Mouse (Mus musculus) forebrain, embryonic 14.5 days (tissue): Measurements from ENCODE around the gene Rfx4. TPM values are rescaled to one million over a fixed set of nuclear protein-coding genes. Genes with fewer than 3 reads are reported as not detected.

Experiments used
- polyA plus RNA-seq: library from polyadenylated mRNA; unstranded; fragments of >200 nt; fragmentation: Nextera tagmentation; extraction: Ambion mirVana; gene quantifications from 2 replicates; pipeline ENCODE4 v1.2.1, GENCODE M21; 2014

The Rfx4 gene
- polyA plus RNA-seq, 1 experiment from 2014 or later = 9.5 TPM

Other genes with a start within 250 kb of the Rfx4 start
- 40.1 TPM in 2 replicates for gene Ckap4, start 222.0 kb upstream of the Rfx4 start, polyA plus RNA-seq
- gene Tcp11l2, start 179.4 kb upstream of the Rfx4 start, polyA plus RNA-seq = 25.1 and 33.3 TPM in 2 replicates
- 12.6 and 14.7 TPM in 2 replicates for gene Polr3b, start 133.8 kb upstream of the Rfx4 start, polyA plus RNA-seq
- 31.2 and 36.8 TPM in 2 replicates for gene Ric8b, start 161.6 kb downstream of the Rfx4 start, polyA plus RNA-seq